Mouse (Mus musculus): Measurements from ENCODE around the gene Nckap1. TPM values are rescaled to one million over a fixed set of nuclear protein-coding genes. Genes with fewer than 3 reads are reported as not detected.

The Nckap1 gene
- polyA plus RNA-seq, 1 experiment from 2014 or later: 49.0 TPM

DNA sequence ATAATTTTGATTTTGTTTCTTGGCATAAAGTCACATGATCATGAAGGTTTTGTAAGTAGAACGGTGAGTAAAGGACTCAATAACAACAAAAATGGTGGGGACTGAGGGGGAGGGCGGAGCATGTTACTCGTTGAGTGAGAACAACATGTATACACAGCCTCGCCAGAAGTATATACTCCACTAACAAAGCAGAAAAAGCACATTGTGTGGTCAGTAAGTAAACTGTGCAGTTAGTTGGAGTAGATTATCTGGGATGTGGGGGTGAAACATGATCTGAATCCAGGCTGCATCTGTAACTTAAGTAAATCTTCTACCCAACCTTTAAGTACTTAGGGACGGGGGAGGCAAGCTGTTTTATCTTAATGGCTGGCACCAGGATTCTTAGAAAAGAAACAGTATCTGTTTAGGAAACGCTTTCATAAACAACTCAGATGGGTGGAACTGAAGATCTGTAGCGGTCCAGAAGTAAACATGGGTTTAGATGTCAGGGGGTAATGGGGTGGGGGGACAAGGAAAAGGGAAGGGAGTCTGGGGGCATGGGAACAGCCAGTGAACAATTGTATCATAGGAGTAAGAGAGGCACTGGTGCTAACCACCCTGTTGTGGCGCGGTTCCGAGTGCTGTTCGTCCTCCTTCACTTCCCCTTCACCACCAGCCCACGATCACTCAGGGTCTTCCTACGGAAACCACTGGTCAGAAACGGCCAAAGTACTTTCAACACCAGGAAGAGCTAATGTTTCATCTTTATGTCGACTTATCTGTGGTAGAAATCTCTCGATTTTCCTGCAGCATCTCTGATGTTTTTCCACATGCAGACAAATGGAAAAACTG lies 115.0 kb downstream of the Nckap1 start:
- DNase-seq (ENCODE audit: low spot score) (no peak), ATAC-seq (no peak)
- TF ChIP-seq CTCF (IDR thresholded peaks at IDR 0.05) (no peak), EP300 (IDR thresholded peaks at IDR 0.05) (no peak)
- Histone ChIP-seq H3K9ac (replicated peaks; ENCODE audit: low read depth) (no peak overlapping the region), H3K27me3 (replicated peaks; ENCODE audit: insufficient read depth, low read length) (no peaks in the 10 kb centered on the region), H3K9me3 (ENCODE audit: low read length) (no peaks in the 10 kb centered on the region), H3K4me1 (ENCODE audit: insufficient read depth, low read depth, low read length) (no peaks in the 10 kb centered on the region), H3K4me2 (replicated peaks; ENCODE audit: low read depth, low read length) (no peak overlapping the region), H3K27ac (ENCODE audit: low read length) (no peak overlapping the region), H3K4me3 (ENCODE audit: low read depth, low read length) (no peak overlapping the region), H3K36me3 (ENCODE audit: insufficient read depth, low read length) (no peaks in the 10 kb centered on the region)
- WGBS: 42% methylated on average over 16 of the region's 16 CpGs

DNA sequence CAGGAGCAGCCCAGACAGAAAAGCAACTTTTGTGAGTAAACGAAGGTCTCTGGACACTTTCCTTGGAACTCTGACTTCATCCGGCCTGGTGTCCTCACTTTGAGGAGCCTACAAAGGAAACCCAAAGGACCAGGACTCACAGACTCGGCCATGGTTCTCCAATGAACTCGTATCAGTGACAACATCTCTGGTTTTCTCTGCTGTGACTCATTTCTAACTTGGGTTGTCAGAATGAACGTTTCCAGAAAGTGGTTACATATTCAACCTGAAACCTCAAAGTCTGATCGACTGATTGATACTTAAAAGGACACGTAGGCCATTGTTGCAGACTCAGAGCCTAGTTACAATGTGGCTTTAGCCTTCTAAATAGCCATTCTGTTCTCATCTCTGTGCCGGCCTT lies 119.4 kb downstream of the Nckap1 start:
- no peak for TF ChIP-seq CTCF (IDR thresholded peaks at IDR 0.05)
- WGBS: 77% methylated on average over 8 of the region's 8 CpGs
- no peak overlapping the region for H3K4me3 ChIP-seq (ENCODE audit: low read depth, low read length)
- H3K4me2 ChIP-seq (replicated peaks; ENCODE audit: low read depth, low read length): no peak overlapping the region
- no peak overlapping the region for H3K27ac ChIP-seq (ENCODE audit: low read length)
- no peaks in the 10 kb centered on the region for H3K9me3 ChIP-seq (ENCODE audit: low read length)
- H3K4me1 ChIP-seq (ENCODE audit: insufficient read depth, low read depth, low read length): no peaks in the 10 kb centered on the region
- no peaks in the 10 kb centered on the region for H3K27me3 ChIP-seq (replicated peaks; ENCODE audit: insufficient read depth, low read length)
- no peak for DNase-seq (ENCODE audit: low spot score)
- H3K36me3 ChIP-seq (ENCODE audit: insufficient read depth, low read length): no peaks in the 10 kb centered on the region
- ATAC-seq: no peak
- no peak overlapping the region for H3K9ac ChIP-seq (replicated peaks; ENCODE audit: low read depth)

MicroRNA genes within 50 kb of the gene (microRNA counts, 519-probe panel; counts per million panel counts)
- not detected for microRNA mmu-miR-684

Small RNAs within 50 kb of the gene (microRNA-seq; reads per million reads assigned to microRNA genes)
- not detected for gene Mir684-1

Other genes starting within 250 kb of the Nckap1 start
- gene Frzb, start 133.8 kb downstream of the Nckap1 start, polyA plus RNA-seq (2015; fragmentation: Nextera tagmentation; extraction: Ambion mirVana): 0.24 and 0.42 TPM in 2 replicates
- gene Dusp19, start 35.7 kb upstream of the Nckap1 start, polyA plus RNA-seq (2015; fragmentation: Nextera tagmentation; extraction: Ambion mirVana): 10.0 and 11.1 TPM in 2 replicates
- gene Nup35, start 35.9 kb upstream of the Nckap1 start, polyA plus RNA-seq (2015; fragmentation: Nextera tagmentation; extraction: Ambion mirVana): 18.0 and 21.2 TPM in 2 replicates

All from lung, postnatal 0 days (tissue).